Comparison of ENCODE assay signal across 7 mouse cellular contexts in genomic region chr8:108691456-108692238, GRCm38 (mm10).
DNase-seq lines count a peak whose midpoint lies in the region; ATAC-seq and TF ChIP-seq lines count a peak whose summit lies in the region.

No protein-coding gene starts in this region.

- no peak for TF ChIP-seq POLR2A in spleen, adult 2 months (IDR thresholded peaks at IDR 0.05; ENCODE audit: low read depth, low read length)

- H3K4me2 ChIP-seq in embryonic facial prominence, embryonic 14.5 days (ENCODE audit: low read depth, low read length), result peak overlapping the region; percentile 55
- H3K4me2 ChIP-seq in hindbrain, embryonic 15.5 days, result peak overlapping the region; percentile 55
- H3K4me2 ChIP-seq in lung, embryonic 14.5 days, result peak overlapping the region; percentile 69

- H3K4me3 ChIP-seq in spleen, adult 2 months (ENCODE audit: extremely low read depth, insufficient read depth, insufficient read length), result peak overlapping the region; percentile 4; the same call in 1 of the 2 replicates
- peak overlapping the region; percentile 27 for H3K4me3 ChIP-seq in embryonic facial prominence, embryonic 14.5 days (ENCODE audit: low read depth, low read length)
- H3K4me3 ChIP-seq in hindbrain, embryonic 15.5 days, result peak overlapping the region; percentile 27
- peak overlapping the region; percentile 15 for H3K4me3 ChIP-seq in lung, embryonic 14.5 days (ENCODE audit: low read depth, low read length)

- H3K36me3 ChIP-seq in spleen, adult 2 months (ENCODE audit: control insufficient read depth, insufficient read depth, low read length), result no peaks in the 10 kb centered on the region
- H3K36me3 ChIP-seq in embryonic facial prominence, embryonic 14.5 days (ENCODE audit: control insufficient read depth, insufficient read depth, low read length), result no peaks in the 10 kb centered on the region
- no peaks in the 10 kb centered on the region for H3K36me3 ChIP-seq in hindbrain, embryonic 15.5 days
- no peaks in the 10 kb centered on the region for H3K36me3 ChIP-seq in lung, embryonic 14.5 days (ENCODE audit: insufficient read depth)

- peak overlapping the region; percentile 45 for H3K9ac ChIP-seq in embryonic facial prominence, embryonic 14.5 days (ENCODE audit: low read depth, low read length)
- peak overlapping the region; percentile 30 for H3K9ac ChIP-seq in hindbrain, embryonic 15.5 days
- peak overlapping the region; percentile 17; the same call in 1 of the 2 replicates for H3K9ac ChIP-seq in lung, embryonic 14.5 days

- DNase-seq in spleen, adult 2 months (ENCODE audit: low read depth in 1 of 2, low spot score in 2 of 2), result peak in 1 of 2 experiments; percentile 40
- DNase-seq in spleen, adult 12 weeks (ENCODE audit: low spot score), result no peak
- no peak for DNase-seq in embryonic facial prominence, embryonic 14.5 days (ENCODE audit: low spot score)
- peak; percentile 79 for DNase-seq in lung, embryonic 14.5 days
- DNase-seq in retina, postnatal 1 day, result peak; percentile 83
- DNase-seq in urinary bladder, postnatal 36 days (ENCODE audit: low spot score in 2 of 2), result no peak

- no peaks in the 10 kb centered on the region for H3K9me3 ChIP-seq in embryonic facial prominence, embryonic 14.5 days (ENCODE audit: control insufficient read depth, low read length)
- H3K9me3 ChIP-seq in hindbrain, embryonic 15.5 days, result no peaks in the 10 kb centered on the region
- H3K9me3 ChIP-seq in lung, embryonic 14.5 days (ENCODE audit: low read depth, low read length), result no peaks in the 10 kb centered on the region

- TF ChIP-seq CTCF in spleen, adult 2 months (IDR thresholded peaks at IDR 0.05; ENCODE audit: extremely low read depth, insufficient read depth, insufficient read length, insufficient replicate concordance), result no peak
- TF ChIP-seq CTCF in lung, embryonic 14.5 days (IDR thresholded peaks at IDR 0.05; ENCODE audit: low read depth), result no peak

- H3K27me3 ChIP-seq in spleen, adult 2 months (ENCODE audit: control insufficient read depth, insufficient read depth, low read length), result peaks cover 16% of the 10 kb centered on the region
- peaks cover 24% of the 10 kb centered on the region for H3K27me3 ChIP-seq in embryonic facial prominence, embryonic 14.5 days (replicated peaks; ENCODE audit: control insufficient read depth, insufficient read depth, low read length)
- H3K27me3 ChIP-seq in hindbrain, embryonic 15.5 days, result peaks cover 20% of the 10 kb centered on the region
- H3K27me3 ChIP-seq in lung, embryonic 14.5 days (ENCODE audit: insufficient read depth, low read length), result peaks cover 22% of the 10 kb centered on the region; the same call in 1 of the 2 replicates

- peak; percentile 24; the same call in 1 of the 2 replicates for ATAC-seq in embryonic facial prominence, embryonic 14.5 days (ENCODE audit: low read depth)
- ATAC-seq in hindbrain, embryonic 15.5 days (ENCODE audit: low FRiP score, low read depth), result peak; percentile 73
- no peak for ATAC-seq in lung, embryonic 14.5 days (ENCODE audit: insufficient read depth)

- H3K4me1 ChIP-seq in spleen, adult 2 months (ENCODE audit: control insufficient read depth, insufficient read depth, insufficient read length), result peaks cover 7% of the 10 kb centered on the region; the same call in 1 of the 2 replicates
- peaks cover 22% of the 10 kb centered on the region for H3K4me1 ChIP-seq in embryonic facial prominence, embryonic 14.5 days (ENCODE audit: control insufficient read depth, insufficient read depth, low read length)
- H3K4me1 ChIP-seq in hindbrain, embryonic 15.5 days (replicated peaks), result peaks cover 33% of the 10 kb centered on the region
- peaks cover 18% of the 10 kb centered on the region; the same call in 1 of the 2 replicates for H3K4me1 ChIP-seq in lung, embryonic 14.5 days (ENCODE audit: insufficient read depth)

- 3% methylated on average over 20 of the region's 21 CpGs for WGBS in spleen, adult 2 months
- 5% methylated on average over 21 of the region's 21 CpGs for WGBS in embryonic facial prominence, embryonic 14.5 days
- 4% methylated on average over 21 of the region's 21 CpGs for WGBS in hindbrain, embryonic 15.5 days
- 2% methylated on average over 21 of the region's 21 CpGs for WGBS in lung, embryonic 14.5 days

- H3K27ac ChIP-seq in spleen, adult 2 months (ENCODE audit: insufficient read depth, low read length), result peak overlapping the region; percentile 57; the same call in 1 of the 2 replicates
- H3K27ac ChIP-seq in embryonic facial prominence, embryonic 14.5 days (replicated peaks; ENCODE audit: low read depth, low read length), result no peak overlapping the region; the same call in 1 of the 2 replicates
- peak overlapping the region; percentile 84 for H3K27ac ChIP-seq in hindbrain, embryonic 15.5 days (replicated peaks)
- H3K27ac ChIP-seq in lung, embryonic 14.5 days (ENCODE audit: low read depth), result peak overlapping the region; percentile 71

Comparison
In these comparisons a context has a peak if more than half of its experiments do, and no peak if none do; other contexts are left out.
1. DNase-seq: peak in lung, embryonic 14.5 days (single experiment) and retina, postnatal 1 day (single experiment); none in spleen, adult 12 weeks (single experiment), embryonic facial prominence, embryonic 14.5 days (single experiment) and urinary bladder, postnatal 36 days (0 of 2).
2. Peak in every context shown above with its lines, with median percentiles within 50 percentile points of each other: H3K4me3 ChIP-seq, H3K4me2 ChIP-seq and H3K9ac ChIP-seq.